Mouse (Mus musculus) MEL (cell line): ENCODE results near the gene Plin1. TPM values are rescaled to one million over a fixed set of nuclear protein-coding genes. Genes with fewer than 3 reads are reported as not detected.
A peak's percentile ranks its signal among the peaks of the same experiment; 100 is the strongest.

Experiments
- DNase-seq: peaks from one replicate; pipeline ENCODE4 v3.0.0; 2011; ENCODE audit warnings: low read depth, low spot score
- H3K27ac ChIP-seq: 2 replicates; pipeline ENCODE4 v1.5.1; 2012; ENCODE audit warnings: low read depth, mild to moderate bottlenecking, control low read depth, low read length, moderate library complexity; ENCODE audit not compliant: control insufficient read depth
- H3K27me3 ChIP-seq, 2 experiments: fragments of 150-350 bp in 1 of 2; sonication (generic) in 1 of 2; 2 replicates each; pipeline ENCODE4 v1.6.1; 2012; ENCODE audit warnings: low read length in 2 of 2, mild to moderate bottlenecking in 2 of 2, improper control_type of control experiment in 1 of 2, moderate library complexity in 1 of 2; ENCODE audit not compliant: insufficient read depth in 2 of 2, control insufficient read depth in 1 of 2
- H3K36me3 ChIP-seq, 2 experiments: 2 replicates each; pipeline ENCODE4 v1.6.1; 2012 to 2014; ENCODE audit warnings: low read length in 2 of 2, improper control_type of control experiment in 1 of 2, inconsistent platforms in 1 of 2, mild to moderate bottlenecking in 1 of 2; ENCODE audit not compliant: insufficient read depth in 2 of 2, control insufficient read depth in 1 of 2
- H3K4me1 ChIP-seq, 2 experiments: fragments of 150-350 bp in 1 of 2; sonication (generic) in 1 of 2; 2 replicates each; pipeline ENCODE4 v1.6.1; 2012; ENCODE audit warnings: low read length in 2 of 2, improper control_type of control experiment in 1 of 2, mild to moderate bottlenecking in 1 of 2; ENCODE audit not compliant: insufficient read depth in 2 of 2, control insufficient read depth in 1 of 2
- H3K4me3 ChIP-seq, 2 experiments: fragments of 150-350 bp in 1 of 2; sonication (generic) in 1 of 2; 2 replicates each; pipeline ENCODE4 v1.5.1; 2012; ENCODE audit warnings: low read depth in 2 of 2, low read length in 2 of 2, mild to moderate bottlenecking in 2 of 2, moderate library complexity in 2 of 2, control low read depth in 1 of 2, improper control_type of control experiment in 1 of 2; ENCODE audit not compliant: control insufficient read depth in 1 of 2, insufficient read depth in 1 of 2
- H3K79me2 ChIP-seq: 2 replicates; pipeline ENCODE4 v1.6.1; 2012; ENCODE audit warnings: mild to moderate bottlenecking, low read length, moderate library complexity; ENCODE audit not compliant: control insufficient read depth, poor library complexity, insufficient read depth
- H3K9ac ChIP-seq: 2 replicates; pipeline ENCODE4 v1.6.1; 2012; ENCODE audit warnings: low read depth, mild to moderate bottlenecking, control low read depth, low read length, moderate library complexity; ENCODE audit not compliant: control insufficient read depth, poor library complexity, severe bottlenecking
- H3K9me3 ChIP-seq: fragments of 150-350 bp; sonication (generic); replicated peaks from 2 replicates; pipeline ENCODE4 v1.6.1; 2012; ENCODE audit warnings: mild to moderate bottlenecking, low read length, improper control_type of control experiment, moderate library complexity; ENCODE audit not compliant: insufficient read depth
- CHD2 ChIP-seq: IDR thresholded peaks from 2 replicates; pipeline ENCODE4 v1.6.1; 2011; ENCODE audit warnings: low read length, improper control_type of control experiment
- ELF1 ChIP-seq: IDR thresholded peaks from 2 replicates; pipeline ENCODE4 v1.6.1; 2014; ENCODE audit warnings: low read depth, mild to moderate bottlenecking, inconsistent platforms, low read length, improper control_type of control experiment, moderate library complexity
- EP300 ChIP-seq, 2 experiments: IDR thresholded peaks; 2 replicates each; pipeline ENCODE4 v1.6.1; 2011; ENCODE audit warnings: improper control_type of control experiment in 2 of 2, low read length in 2 of 2, low read depth in 1 of 2, mild to moderate bottlenecking in 1 of 2
- GATA1 ChIP-seq: IDR thresholded peaks from 2 replicates; pipeline ENCODE4 v1.6.1; 2011; ENCODE audit warnings: low read depth, low read length, improper control_type of control experiment
- JUND ChIP-seq: IDR thresholded peaks from 2 replicates; pipeline ENCODE4 v1.6.1; 2011; ENCODE audit warnings: low read depth, mild to moderate bottlenecking, improper control_type of control experiment, low read length
- MEF2A ChIP-seq: IDR thresholded peaks from 2 replicates; pipeline ENCODE4 v1.6.1; 2014; ENCODE audit warnings: low read depth, mild to moderate bottlenecking, inconsistent platforms, low read length, improper control_type of control experiment; ENCODE audit not compliant: poor library complexity, insufficient replicate concordance, severe bottlenecking; ENCODE audit errors: extremely low read depth
- NRF1 ChIP-seq: IDR thresholded peaks from 2 replicates; pipeline ENCODE4 v1.6.1; 2014; ENCODE audit warnings: low read depth, mild to moderate bottlenecking, inconsistent platforms, low read length, improper control_type of control experiment, moderate library complexity; ENCODE audit not compliant: poor library complexity, insufficient read depth, severe bottlenecking
- POLR2A ChIP-seq, 2 experiments: IDR thresholded peaks; 2 replicates each; pipeline ENCODE4 v1.6.1; 2011 to 2012; ENCODE audit warnings: low read length in 2 of 2, mild to moderate bottlenecking in 2 of 2, control low read depth in 1 of 2, improper control_type of control experiment in 1 of 2, low read depth in 1 of 2, moderate library complexity in 1 of 2; ENCODE audit not compliant: control insufficient read depth in 1 of 2, insufficient read depth in 1 of 2, poor library complexity in 1 of 2
- POLR2AphosphoS2 ChIP-seq: IDR thresholded peaks from 2 replicates; pipeline ENCODE4 v1.6.1; 2011; ENCODE audit warnings: low read length, improper control_type of control experiment
- POLR2AphosphoS5 ChIP-seq: IDR thresholded peaks from 2 replicates; pipeline ENCODE4 v1.6.1; 2012; ENCODE audit warnings: low read depth, borderline replicate concordance, mild to moderate bottlenecking, inconsistent platforms, low read length, moderate library complexity, mixed read lengths
- SIN3A ChIP-seq: IDR thresholded peaks from 2 replicates; pipeline ENCODE4 v1.6.1; 2012; ENCODE audit warnings: low read length, improper control_type of control experiment, inconsistent platforms
- TCF12 ChIP-seq: IDR thresholded peaks from 2 replicates; pipeline ENCODE4 v1.6.1; 2014; ENCODE audit warnings: low read depth, mild to moderate bottlenecking, inconsistent platforms, low read length, improper control_type of control experiment, moderate library complexity
- USF2 ChIP-seq, 2 experiments: IDR thresholded peaks; 2 replicates each; pipeline ENCODE4 v1.6.1; 2011 to 2012; ENCODE audit warnings: improper control_type of control experiment in 2 of 2, low read length in 2 of 2, borderline replicate concordance in 1 of 2, inconsistent platforms in 1 of 2, low read depth in 1 of 2, mild to moderate bottlenecking in 1 of 2; ENCODE audit not compliant: insufficient read depth in 1 of 2
- ZC3H11A ChIP-seq: IDR thresholded peaks from 2 replicates; pipeline ENCODE4 v1.6.1; 2012; ENCODE audit warnings: low read depth, mild to moderate bottlenecking, inconsistent platforms, low read length, improper control_type of control experiment
- ZNF384 ChIP-seq: IDR thresholded peaks from 2 replicates; pipeline ENCODE4 v1.6.1; 2012; ENCODE audit warnings: low read depth, mild to moderate bottlenecking, inconsistent platforms, low read length, improper control_type of control experiment
- polyA plus RNA-seq, 2 experiments: library from polyadenylated mRNA; stranded (reverse) in 1 of 2; unstranded in 1 of 2; fragments of >175 nt in 1 of 2; fragments of >200 nt in 1 of 2; gene quantifications; 2 replicates each; pipeline versions ENCODE4 v1.2.1 to v1.2.4; 2012; ENCODE audit warnings: low replicate concordance in 2 of 2, low read depth in 1 of 2; ENCODE audit not compliant: insufficient read length in 2 of 2, insufficient read depth in 1 of 2, missing spikeins in 1 of 2
- total RNA-seq: library from RNA; depleted of rRNA; stranded (reverse); fragments of 300-350 nt; gene quantifications from 2 replicates; pipeline ENCODE4 v1.2.3, GENCODE M21; 2012

The Plin1 gene
- total and polyA plus RNA-seq, 3 experiments = 0.08 to 0.19 TPM; not detected in 1

- TF ChIP-seq EP300 (IDR thresholded peaks at IDR 0.05; ENCODE audit: low read depth in 1 of 2, low read length in 2 of 2) (peak; percentile 43 to 51; a peak in 2 of 4 replicates), POLR2AphosphoS5 (no peak), NRF1 (no peak), ELF1 (no peak), MEF2A (no peak), ZC3H11A (no peak), GATA1 (0 out of 2 replicates have a peak, but pooled peaks have one; percentile 23)
These were observed 27.1 kb upstream of the Plin1 start for GRCm38 (mm10) chr7:79759766-79760165.

DNA sequence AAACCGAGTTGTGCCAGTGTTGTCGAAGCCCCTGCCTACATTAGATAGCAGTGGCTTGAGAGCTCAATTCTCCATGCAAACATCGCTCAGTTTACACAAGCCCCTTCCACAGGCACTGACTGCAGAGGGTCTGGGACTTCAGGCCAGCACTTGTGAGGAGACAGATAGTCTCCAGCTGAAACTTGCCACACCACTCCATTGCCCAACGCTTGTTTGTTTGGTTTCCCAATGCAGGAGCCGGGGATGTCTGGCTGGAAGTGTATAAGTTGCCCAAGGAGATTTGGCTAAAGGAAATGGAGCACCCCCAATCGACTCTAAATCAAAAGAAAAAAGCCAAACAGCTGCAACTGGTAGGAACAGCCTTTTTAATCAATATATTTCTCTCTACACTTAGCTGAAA, 25.5 kb upstream of the Plin1 start:
- no peaks in the 10 kb centered on the region for H3K79me2 ChIP-seq
- peaks cover 11 to 20% of the 10 kb centered on the region in 2 experiments for H3K4me1 ChIP-seq
- peaks cover 0 to 24% of the 10 kb centered on the region in 2 experiments; a peak in 2 of 4 replicates for H3K36me3 ChIP-seq
- no peak overlapping the region for H3K27ac ChIP-seq
- H3K4me3 ChIP-seq = no peak overlapping the region
- no peak overlapping the region for H3K9ac ChIP-seq
- no peak for DNase-seq
- H3K27me3 ChIP-seq = no peaks in the 10 kb centered on the region
- TF ChIP-seq POLR2A (IDR thresholded peaks at IDR 0.05; ENCODE audit: control insufficient read depth in 1 of 2, insufficient read depth in 1 of 2, low read depth in 1 of 2, low read length in 2 of 2, poor library complexity in 1 of 2) (no peak), SIN3A (no peak), POLR2AphosphoS5 (no peak), TCF12 (no peak), POLR2AphosphoS2 (no peak), CHD2 (no peak), ZNF384 (no peak), USF2 (IDR thresholded peaks at IDR 0.05; ENCODE audit: borderline replicate concordance in 1 of 2, insufficient read depth in 1 of 2, low read depth in 1 of 2, low read length in 2 of 2) (no peak), JUND (no peak)
- H3K9me3 ChIP-seq = no peaks in the 10 kb centered on the region

More at GRCm38 (mm10) chr7:79759766-79760165, 27.1 kb upstream of the Plin1 start:
- H3K4me1 ChIP-seq = peaks cover 11 to 20% of the 10 kb centered on the region in 2 experiments
- no peak overlapping the region for H3K9ac ChIP-seq
- H3K27ac ChIP-seq = 0 out of 2 replicates have a peak overlapping the region, but pooled peaks have one; percentile 1
- no peaks in the 10 kb centered on the region for H3K27me3 ChIP-seq
- H3K4me3 ChIP-seq = no peak overlapping the region
- H3K9me3 ChIP-seq = no peaks in the 10 kb centered on the region
- H3K36me3 ChIP-seq = peaks cover 0 to 24% of the 10 kb centered on the region in 2 experiments; a peak in 2 of 4 replicates
- no peaks in the 10 kb centered on the region for H3K79me2 ChIP-seq
- DNase-seq = peak; percentile 43
